Mouse (Mus musculus) adrenal gland, postnatal 4 days (tissue): ENCODE measurements at regions not wholly inside any gene's neighbourhood (a gene's known extent, or its start where the extent isn't known, plus 50 kb on each side); places are given as distances from the start of the nearest gene placed in this dataset.
"Not testable (repeated sequence)": the region's sequence is repeated elsewhere in the genome, so short reads cannot be mapped to it uniquely, and the experiment has no call there.

ENCODE experiments used
- DNase-seq, 2 experiments: peaks; one replicate each; pipeline ENCODE4 v3.0.0; 2021 to 2022; ENCODE audit warnings: low spot score in 2 of 2, mixed read lengths in 2 of 2

DNA sequence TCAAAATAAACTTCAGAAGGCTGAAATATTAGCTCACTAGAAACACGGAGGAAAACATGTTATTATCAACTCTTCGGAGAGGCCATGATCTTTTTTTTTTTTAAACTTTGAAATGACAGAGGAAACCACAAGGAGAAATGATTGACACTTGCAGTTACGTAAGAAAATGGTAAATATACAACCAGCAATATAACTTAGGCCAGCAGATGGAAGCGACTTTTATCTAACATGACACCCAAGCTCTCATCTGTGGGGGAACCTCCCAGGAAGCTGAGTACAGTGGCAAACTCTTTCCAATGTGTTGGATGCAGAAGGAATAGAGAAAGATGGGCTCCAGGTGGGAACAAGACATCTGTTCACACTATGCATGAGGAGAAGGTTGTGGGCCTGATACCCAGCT is 104.2 kb downstream of the Gm5426 start:
- DNase-seq, result no peak

DNA sequence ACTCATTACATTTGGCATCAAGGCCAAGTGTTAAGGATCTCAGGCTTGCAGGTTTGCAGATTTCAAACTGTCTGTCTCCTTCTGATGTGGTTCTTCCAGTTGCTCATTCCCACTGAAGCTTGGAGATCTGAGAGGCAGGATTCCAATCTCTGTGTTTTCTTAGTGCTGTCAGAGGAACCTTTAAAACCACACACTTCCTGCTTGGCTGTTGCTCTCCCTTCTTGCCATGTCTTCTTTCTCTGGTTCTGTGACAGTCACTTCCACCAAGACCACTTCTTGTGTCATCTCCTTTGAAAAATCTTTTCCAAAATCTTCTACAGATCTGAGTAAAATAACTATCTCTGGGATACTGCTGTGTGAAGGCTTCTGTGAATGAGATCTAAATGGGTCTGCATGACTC is 117.3 kb downstream of the Gm5426 start:
- no peak for DNase-seq

DNA sequence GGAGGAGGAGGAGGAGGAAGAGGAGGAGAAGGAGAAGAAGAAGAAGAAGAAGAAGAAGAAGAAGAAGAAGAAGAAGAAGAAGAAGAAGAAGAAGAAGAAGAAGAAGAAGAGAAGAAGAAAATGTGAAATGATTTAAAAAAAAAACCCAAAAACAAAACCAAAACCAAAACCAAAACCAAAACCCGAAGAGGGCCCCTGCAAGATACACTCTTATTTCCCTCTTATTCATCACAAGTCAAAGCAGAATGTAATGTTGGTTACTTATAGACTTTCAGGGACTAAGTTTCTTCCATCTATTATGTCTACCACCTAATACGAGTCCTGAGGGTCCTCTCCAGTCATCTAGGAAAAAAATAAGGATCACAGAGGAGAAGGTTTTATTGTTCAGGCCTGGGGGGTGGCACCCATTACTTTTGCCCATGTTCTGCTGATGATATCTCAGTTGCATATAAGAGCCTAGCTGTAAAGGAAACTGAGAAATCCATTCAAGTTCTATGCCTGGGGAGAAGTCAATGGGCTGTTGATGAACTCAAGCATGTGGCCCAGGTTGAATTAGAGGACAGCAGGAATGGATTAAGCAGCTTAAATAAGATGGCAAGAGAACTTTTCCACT is 118.0 kb downstream of the Gm5426 start:
- DNase-seq, result no peak

DNA sequence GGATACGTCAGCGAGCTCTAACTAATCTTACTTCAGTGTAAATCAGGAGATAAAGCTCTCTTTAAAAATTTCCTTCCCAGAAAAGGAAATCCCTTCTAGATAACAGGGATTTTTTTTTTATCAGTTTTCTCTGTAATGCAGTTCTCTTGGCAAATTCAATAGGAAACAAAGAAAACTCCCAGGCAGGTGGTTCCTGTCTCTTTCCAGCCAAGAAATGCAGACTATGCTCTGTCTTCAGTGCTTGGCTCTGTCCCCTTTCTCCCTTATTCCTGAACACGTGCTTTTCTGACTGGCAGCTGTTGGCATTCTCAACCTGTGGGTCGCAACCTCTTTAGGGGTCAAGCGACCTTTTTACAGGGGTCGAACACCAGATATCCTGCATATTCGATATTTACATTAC is 121.5 kb downstream of the Gm5426 start:
- no peak for DNase-seq

DNA sequence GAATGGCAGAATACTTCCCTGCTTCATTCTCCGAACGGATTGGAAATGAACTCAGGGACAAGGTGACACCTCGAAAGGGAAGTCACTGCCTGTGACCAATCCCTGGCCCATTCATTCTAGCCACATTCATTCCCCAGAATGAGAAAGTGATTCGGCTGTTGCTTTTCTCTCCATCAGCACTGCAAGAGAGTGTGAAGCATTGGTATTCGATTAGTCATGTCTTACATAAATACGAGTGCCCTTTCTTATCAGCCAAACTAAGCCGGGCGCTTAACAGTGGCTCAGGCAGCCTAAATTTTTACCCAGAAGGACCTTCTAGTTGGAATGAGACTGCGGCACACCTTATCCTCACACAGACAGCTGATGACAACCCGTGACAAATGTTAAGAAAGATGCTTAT is 122.8 kb downstream of the Gm5426 start:
- no peak for DNase-seq

DNA sequence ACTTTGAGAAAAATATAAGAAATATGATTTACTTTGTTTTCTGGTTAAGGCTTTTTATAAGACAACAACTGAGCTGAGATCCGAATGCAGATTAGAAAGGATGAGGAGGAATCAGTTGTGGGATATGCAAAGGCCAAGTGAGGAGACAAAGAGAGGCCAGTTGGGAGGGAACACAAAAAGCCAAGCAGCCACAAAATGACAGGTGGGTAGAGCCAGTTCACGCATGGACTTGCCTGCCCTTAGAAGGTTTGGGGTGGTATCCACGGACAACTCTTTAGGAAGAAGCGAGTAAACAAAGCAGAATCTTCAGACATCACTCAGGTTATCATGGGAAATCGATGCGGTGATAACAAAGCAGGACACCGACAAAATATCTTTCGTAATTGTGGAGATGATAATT is 123.2 kb downstream of the Gm5426 start:
- DNase-seq, result no peak

DNA sequence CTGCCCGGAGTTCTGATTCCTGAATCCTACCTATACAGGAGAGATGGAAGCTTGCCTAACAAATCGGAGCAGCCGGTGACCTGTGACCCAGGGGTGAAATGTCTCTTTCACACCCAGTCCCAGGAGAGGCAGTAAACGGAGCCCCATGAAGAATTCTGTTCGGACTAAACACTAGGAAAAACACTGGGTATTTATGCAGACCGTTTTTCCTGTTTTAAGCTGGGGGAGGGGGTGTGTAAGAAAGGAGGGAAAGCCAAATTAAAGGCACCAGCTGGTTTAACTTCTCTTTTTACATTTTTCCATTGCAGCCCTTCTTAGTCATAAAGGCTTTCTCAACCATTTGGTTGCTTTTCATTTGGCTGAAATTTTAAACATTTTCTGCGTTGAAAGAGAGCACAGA is 127.1 kb downstream of the Gm5426 start:
- no peak for DNase-seq

DNA sequence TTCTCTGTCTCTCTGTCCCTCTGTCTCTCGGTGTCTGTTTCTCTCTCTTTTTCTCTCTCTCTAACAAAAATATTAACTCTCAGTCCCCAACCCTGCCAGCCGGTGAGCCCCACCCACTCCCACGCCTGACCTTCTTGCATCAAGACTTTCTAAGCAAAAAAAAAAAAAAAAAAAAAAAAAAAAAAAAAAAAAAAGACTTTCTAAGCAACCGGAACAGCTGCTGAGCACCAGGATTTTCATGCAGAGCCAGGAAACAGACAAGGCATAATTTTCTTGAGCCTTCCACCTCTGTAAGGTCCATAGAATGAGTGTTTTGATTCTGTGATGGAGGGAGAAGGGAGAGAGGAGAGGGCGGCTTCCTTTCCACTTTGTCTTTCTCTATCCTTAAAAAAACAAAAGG is 128.0 kb downstream of the Gm5426 start:
- DNase-seq, result no peak

DNA sequence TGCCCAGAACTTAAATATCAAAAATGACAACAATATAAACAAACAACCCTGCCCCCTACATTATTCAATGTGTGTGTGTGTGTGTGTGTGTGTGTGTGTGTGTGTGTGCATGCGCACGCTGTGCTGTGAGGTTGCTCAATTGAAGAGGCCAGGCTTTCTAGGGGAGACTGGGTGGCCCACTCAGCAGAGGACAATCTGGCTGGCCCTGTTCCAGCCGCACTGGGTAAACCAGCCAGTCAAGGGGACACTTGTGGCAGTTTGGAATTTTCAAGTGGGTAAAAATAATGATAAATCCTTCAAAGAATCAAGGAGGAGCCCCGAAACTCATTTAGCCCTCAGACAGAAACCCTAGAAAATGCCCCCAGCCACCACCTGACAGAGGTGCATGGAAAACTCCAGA is 128.5 kb downstream of the Gm5426 start:
- DNase-seq, result no peak

DNA sequence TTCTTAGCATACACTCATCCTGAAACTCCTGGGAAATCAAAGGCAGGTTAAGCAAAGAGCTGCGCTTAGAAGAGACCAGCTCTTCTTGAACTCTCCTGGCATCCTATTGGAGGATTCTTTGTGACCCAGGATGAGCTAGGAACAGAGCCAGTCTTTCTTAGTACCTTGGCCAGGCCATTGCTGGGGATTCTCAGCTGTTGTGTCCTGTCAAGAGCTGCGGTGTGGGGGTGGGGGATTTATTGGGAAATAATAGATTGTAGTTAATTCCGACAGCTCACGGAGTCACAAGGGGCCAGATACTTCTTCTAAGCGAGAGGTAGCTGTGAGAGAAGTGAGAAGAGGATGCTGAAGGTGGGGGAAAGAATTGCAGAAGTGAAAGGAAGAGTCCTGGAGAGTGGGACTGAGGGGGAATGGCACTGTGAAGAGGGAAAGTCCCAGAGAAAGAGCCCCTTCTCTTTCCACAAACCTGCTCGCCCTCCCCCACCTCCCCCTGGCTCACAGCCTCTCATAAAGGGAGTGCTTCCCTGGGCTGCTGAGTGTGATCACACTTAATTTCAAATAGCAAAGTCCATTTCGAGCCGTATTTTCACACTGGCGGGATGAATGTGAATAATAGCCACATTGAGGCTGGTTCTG is 129.8 kb downstream of the Gm5426 start:
- DNase-seq, result no peak

DNA sequence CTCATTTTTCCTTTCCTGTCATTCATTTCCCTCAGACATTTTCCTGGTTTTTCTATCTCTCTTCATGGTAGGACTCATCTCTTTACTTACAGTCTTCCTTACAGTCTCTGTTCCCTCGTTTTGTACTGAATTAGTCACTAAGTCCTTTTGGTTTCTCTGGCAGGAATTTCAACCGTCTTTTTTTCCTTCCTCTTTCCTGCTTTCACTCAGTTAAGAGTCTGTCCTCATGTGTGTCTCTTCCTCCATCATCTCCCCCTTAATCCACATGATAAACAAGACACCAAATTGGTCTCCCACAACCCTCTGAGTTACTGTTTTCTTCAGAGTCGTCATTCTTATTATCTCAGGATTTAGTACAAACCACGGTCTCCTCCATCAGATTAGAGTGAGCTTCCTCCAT is 131.2 kb downstream of the Gm5426 start:
- DNase-seq, result no peak

DNA sequence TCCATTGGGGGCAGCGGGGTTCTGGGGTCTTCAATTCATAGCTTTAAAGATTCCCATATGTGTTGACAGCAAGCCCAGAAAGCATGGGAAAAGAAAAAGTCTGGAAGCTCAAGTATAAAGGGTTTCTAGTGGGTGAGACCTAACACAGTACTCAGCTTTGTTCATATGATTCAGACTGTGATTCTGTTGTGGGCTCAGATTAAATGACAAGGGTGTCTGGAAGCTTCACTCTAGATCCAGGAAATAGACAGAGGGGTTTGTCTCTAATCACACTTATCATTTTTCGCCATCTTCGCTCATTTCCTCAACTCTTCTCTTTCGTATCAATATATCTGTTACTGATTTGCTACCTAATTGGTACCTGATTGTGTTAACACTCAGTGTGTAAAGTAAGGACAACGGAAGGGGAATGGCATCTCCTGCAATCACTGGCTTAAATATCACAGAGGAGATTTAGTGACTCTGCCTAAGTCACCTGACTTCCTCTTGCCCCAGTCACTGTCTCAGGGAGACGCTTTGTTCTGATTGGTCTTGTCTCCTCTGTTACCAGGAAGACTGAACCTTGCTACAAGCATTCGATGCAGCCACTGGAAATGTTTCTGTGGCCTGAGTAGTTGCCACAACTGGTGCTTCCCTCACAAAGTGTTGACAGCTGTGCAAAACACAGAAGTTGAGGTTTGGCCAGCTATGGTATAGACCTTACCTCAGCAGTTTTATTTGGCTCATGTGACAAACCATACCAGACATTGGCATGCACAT is 137.4 kb downstream of the Gm5426 start:
- DNase-seq, result no peak

DNA sequence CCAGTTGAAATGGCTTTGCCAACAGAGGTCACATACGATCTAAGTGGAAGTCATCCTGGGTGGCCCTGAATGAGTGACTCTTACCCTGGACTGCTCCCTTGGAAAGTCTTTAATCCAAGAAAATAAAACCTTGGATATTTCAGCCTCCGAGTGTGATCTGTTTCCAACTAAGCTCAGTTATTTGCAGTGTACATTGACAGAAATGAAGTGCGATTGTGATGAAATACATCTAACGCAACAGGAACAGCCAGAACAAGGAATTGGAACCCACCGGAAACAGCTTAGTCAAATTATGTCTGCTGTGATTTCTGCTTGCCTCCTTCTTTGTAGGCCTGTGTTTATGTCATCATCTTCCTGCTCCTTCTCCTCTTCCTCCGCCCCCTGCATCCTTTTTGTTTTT is 143.7 kb downstream of the Gm5426 start:
- DNase-seq, result no peak

DNA sequence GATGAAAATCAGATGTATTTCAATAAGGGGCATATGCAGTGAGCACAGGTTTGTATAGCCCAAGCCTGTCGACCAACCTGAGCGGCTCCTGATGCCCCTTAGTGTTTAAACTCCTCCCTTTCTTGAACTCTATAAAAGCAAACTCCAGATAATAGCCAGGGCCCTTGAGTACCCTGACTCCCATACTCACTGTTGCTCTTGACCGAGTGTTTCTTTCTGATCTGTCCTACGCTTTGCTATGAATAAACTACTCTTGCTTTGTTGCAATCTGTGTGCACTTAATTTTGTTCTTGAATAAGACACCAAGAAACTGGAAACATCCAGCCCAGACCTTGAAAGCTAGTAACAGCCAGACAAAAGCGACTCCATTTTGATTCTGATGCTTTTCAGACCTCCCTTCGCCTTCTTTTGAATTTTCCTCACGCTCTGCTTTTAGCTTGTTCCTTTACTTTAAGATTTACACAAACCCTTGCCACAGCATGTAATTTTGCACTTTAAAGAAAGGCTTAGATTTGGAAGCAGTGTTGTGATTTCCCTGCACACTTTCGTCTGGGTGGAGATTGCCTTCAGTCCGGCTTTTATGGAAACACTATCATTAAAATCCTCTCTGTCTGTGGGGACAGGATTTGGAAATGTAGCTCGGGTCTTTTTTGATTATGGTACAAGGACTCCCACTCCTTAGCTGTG is 149.1 kb downstream of the Gm5426 start:
- no peak for DNase-seq

DNA sequence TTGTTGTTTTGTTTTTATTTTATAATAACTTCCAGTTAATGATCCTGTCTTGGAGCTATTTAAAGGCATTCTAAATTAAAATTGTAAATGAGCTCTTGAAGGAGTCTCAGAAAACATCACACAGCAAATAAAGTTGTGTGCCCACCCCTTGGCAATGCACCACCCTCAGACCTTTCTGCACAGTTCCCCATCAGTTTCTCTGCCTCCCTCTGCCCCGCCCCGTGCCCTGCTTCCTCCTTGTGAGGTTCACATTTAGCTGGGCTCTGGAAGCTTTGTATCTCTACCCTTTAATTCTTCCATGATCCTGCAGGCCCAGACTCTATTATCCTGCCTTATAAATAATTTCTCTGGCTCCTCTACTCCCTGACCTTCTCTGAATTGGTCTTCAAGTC is 149.7 kb downstream of the Gm5426 start:
- no peak for DNase-seq

DNA sequence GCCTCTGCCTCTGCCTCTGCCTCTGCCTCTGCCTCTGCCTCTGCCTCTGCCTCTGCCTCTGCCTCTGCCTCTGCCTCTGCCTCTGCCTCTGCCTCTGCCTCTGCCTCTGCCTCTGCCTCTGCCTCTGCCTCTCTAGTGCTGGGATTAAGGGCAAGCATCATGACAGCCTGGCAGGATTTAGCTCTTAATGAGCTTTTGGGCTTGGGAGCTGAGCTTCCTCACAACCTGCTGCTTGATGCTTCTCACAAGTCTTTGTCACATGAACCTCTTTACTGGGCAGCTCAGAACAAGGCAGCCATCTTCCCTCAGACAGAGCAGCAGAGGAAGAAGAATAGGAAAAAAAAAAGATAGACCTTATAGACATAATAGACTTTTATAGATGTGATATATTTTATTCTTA is 152.6 kb downstream of the Gm5426 start:
- not testable (repeated sequence) for DNase-seq

DNA sequence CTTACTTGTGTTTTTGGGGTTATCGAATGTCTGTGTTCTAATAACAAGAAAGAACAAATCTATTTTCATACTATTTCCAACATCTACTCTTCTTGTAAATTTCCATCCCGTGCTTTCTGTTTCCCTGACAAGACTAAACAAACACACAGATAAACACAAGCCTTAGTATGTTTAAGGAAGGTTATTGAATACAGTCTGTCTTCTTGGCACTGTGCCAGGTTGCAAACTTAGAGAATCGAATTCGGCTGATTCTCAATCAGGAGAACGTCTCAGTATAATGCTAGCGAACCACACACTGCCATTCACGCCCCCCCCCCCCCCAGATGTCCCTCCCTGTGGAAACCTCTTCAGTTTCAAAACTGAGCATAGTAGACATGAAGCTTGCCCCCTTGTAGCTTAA is 157.2 kb downstream of the Gm5426 start:
- DNase-seq, result no peak

DNA sequence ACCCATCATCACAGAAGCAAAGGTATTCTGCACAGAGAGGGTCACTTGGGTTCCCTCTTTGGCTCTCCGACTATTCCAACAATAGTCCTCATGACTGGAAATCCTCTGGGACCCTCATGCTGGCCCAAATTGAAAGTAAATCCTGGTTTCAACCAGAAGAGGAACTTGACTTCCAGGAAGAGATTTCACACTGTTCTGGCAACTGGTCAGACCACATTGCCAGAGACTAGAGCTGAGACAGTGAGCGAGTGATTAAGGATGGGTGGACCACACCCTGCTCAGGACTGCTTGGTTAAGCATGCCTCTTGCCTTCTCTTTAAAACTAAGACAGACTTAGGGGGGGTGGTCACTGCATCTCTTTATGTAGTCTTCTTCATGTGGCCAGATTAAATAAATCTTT is 158.3 kb downstream of the Gm5426 start:
- no peak for DNase-seq

DNA sequence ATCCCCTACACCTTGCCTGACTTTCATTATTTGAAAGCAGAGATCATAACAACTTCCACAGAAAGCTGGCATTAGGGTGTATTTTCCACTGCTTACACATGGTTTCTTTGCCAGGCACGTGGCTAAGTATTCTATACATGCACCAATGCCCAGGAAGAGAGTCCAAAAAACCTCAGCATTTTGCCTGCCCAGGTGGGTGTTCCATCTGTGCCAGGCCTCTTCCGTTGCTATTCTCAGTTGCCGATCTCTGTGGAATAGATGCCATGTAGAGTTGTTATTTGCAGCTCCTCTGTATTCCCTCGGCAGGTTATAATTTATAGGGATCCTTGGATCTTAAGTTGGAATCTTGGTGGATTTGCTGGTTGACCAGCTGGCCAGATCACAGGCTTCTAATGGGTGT is 161.3 kb downstream of the Gm5426 start:
- no peak for DNase-seq

DNA sequence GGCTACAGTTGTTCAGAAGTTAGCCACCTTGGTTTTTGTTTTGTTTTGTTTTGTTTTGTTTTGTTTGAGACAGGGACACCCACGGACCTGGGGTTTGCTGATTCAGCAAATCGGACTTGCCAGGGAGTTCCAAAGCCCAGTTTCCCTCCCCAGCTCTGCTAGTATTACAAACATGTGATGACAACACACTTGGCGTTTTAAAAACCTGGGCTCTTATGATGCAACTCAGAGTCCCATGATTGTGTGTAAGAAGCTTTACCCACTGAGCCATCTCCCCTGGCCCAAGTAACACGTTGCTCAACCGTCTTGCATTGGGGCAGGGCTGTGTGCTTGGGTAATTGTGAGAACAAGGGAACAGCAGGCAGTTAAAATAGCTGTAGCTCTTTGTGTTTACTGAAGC is 162.2 kb downstream of the Gm5426 start:
- no peak for DNase-seq

DNA sequence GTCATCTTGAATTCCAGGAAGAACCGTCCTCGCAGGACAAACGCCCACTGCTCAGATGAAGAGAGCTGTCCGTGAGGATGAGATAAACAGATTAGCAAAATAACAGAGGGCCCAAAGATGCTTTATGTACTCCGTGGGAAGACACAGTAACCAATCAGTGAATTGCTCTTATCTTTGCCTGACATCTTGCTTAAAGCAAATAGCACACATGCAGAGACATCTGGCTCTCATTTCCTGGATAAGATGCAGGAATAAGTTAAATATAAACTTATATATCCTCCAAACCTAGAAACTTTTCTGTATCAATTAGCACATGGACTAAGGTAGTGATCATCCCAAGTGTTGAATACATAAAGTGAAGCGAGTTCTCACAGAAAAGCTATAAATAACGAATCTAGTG is 169.3 kb downstream of the Gm5426 start:
- DNase-seq, result no peak

DNA sequence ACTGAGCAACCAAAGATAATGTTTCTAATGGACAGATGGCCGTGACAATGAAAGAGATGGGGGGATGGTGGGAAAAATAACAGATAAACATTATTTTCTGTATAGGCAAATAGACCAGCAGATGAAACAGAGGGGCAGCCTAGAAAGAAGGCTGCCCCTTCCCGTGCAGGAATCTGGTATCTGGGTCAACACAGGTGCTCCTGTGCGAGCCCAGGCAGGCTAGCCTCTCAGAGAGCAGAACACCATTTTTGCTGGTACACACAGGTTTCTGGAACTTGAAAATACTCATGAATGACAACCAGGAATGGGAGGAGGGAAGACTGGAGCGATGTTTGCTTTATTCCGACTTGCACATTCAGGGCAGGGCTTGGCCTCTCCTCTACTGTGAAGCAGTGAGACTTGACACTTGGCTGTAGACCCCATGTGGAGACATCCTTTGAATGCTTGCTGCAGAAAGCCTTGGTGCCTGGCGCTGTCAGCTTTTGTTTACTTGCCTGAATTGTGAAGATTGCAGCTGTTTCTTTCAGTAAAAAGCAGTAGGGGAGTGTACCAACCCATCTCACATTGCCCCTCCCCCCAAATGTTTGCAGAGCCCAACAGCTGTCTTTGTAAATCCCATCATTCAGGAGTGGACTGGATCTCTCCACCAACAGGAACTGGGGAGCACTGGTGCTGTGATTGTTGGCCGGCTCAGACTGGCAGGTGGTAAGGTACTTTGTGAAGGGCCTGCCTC is 172.5 kb downstream of the Gm5426 start:
- no peak for DNase-seq
